Mouse (Mus musculus): Measurements from ENCODE around the gene Tssc4.

Gene Tssc4

GRCm38 (mm10) chr7:143044826-143045206, 24.2 kb upstream of the Tssc4 start:
- in situ Hi-C loops (cut with MboI, MseI): no loop called here

GRCm38 (mm10) chr7:143046358-143046757, 22.7 kb upstream of the Tssc4 start:
- in situ Hi-C loops (cut with MboI, MseI): no loop called here

GRCm38 (mm10) chr7:143049331-143049730, 19.7 kb upstream of the Tssc4 start:
- in situ Hi-C loops (cut with MboI, MseI): no loop called here

- in situ Hi-C loops (cut with MboI, MseI): loop anchor here (5.0 kb wide), 1 partner anchor 43 kb away; the partner anchor contains the start of gene Tspan32
Measured at GRCm38 (mm10) chr7:143049841-143050816, 18.9 kb upstream of the Tssc4 start.

GRCm38 (mm10) chr7:143051316-143051715, 17.7 kb upstream of the Tssc4 start:
- in situ Hi-C loops (cut with MboI, MseI): loop anchor here (5.0 kb wide), 1 partner anchor 44 kb away; the partner anchor contains the start of gene Tspan32

GRCm38 (mm10) chr7:143052626-143053007, 16.4 kb upstream of the Tssc4 start, which contains the start of gene Cd81:
Gene Cd81 (plus strand): TSS chr7:143052739.
- in situ Hi-C loops (cut with MboI, MseI): loop anchor here (5.0 kb wide), 1 partner anchor 45 kb away; the partner anchor contains the start of gene Tspan32

GRCm38 (mm10) chr7:143053008-143053899, 15.8 kb upstream of the Tssc4 start:
- in situ Hi-C loops (cut with MboI, MseI): loop anchor here (5.0 kb wide), 1 partner anchor 46 kb away; the partner anchor contains the start of gene Tspan32

- in situ Hi-C loops (cut with MboI, MseI): loop anchor here (5.0 kb wide), 1 partner anchor 47 kb away; the partner anchor contains the start of gene Tspan32
Measured at GRCm38 (mm10) chr7:143053961-143054611, 15.0 kb upstream of the Tssc4 start.

GRCm38 (mm10) chr7:143054612-143054965, 14.5 kb upstream of the Tssc4 start:
- in situ Hi-C loops (cut with MboI, MseI): loop anchor here (5.0 kb wide), 1 partner anchor 47 kb away; the partner anchor contains the start of gene Tspan32

GRCm38 (mm10) chr7:143055001-143055400, 14.0 kb upstream of the Tssc4 start:
- in situ Hi-C loops (cut with MboI, MseI): no loop called here

GRCm38 (mm10) chr7:143055499-143056186, 13.4 kb upstream of the Tssc4 start:
- in situ Hi-C loops (cut with MboI, MseI): no loop called here

- in situ Hi-C loops (cut with MboI, MseI): no loop called here
Measured at GRCm38 (mm10) chr7:143057023-143057422, 12.0 kb upstream of the Tssc4 start.

GRCm38 (mm10) chr7:143057667-143058220, 11.3 kb upstream of the Tssc4 start:
- in situ Hi-C loops (cut with MboI, MseI): no loop called here

GRCm38 (mm10) chr7:143058221-143058697, 10.8 kb upstream of the Tssc4 start:
- in situ Hi-C loops (cut with MboI, MseI): no loop called here

GRCm38 (mm10) chr7:143059202-143059870, 9.7 kb upstream of the Tssc4 start:
- in situ Hi-C loops (cut with MboI, MseI): no loop called here

GRCm38 (mm10) chr7:143062704-143063103, 6.3 kb upstream of the Tssc4 start:
- in situ Hi-C loops (cut with MboI, MseI): no loop called here

GRCm38 (mm10) chr7:143064226-143064625, 4.8 kb upstream of the Tssc4 start:
- in situ Hi-C loops (cut with MboI, MseI): no loop called here

- in situ Hi-C loops (cut with MboI, MseI): no loop called here
Measured at GRCm38 (mm10) chr7:143065692-143066091, 3.4 kb upstream of the Tssc4 start.

- in situ Hi-C loops (cut with MboI, MseI): no loop called here
Measured at GRCm38 (mm10) chr7:143067469-143067868, 1.6 kb upstream of the Tssc4 start.

GRCm38 (mm10) chr7:143067897-143068296, 1.2 kb upstream of the Tssc4 start:
- in situ Hi-C loops (cut with MboI, MseI): no loop called here
